In the genomic region with DNA sequence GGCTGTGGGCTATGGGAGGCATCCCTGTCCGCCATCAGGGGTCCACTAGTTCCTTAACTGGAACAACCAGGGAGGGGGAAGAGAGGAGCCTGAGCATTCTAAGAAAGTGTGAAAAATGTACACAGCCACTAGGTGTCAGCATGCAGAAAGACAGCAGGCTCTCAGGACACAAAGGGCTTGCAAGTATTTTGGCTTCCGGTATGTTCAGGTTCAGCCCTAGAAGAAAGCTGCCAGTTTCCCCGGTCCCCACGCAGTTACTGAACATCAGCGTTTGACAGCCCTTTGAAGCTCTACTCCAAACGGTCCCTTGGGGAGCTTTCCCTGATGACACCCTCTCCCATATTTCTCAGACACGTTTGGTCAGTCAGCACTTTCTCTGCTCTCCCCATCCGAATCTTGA, we compare ENCODE assay signal across 8 mouse cellular contexts.
DNase-seq lines count a peak whose midpoint lies in the region; ATAC-seq lines count a peak whose summit lies in the region.

No protein-coding gene starts in this region.

- peaks cover 4% of the 10 kb centered on the region for H3K4me1 ChIP-seq in forebrain, embryonic 15.5 days
- no peaks in the 10 kb centered on the region; the same call in 1 of the 2 replicates for H3K4me1 ChIP-seq in hindbrain, embryonic 14.5 days (replicated peaks; ENCODE audit: control insufficient read depth, insufficient read depth, low read length)
- H3K4me1 ChIP-seq in lung, embryonic 16.5 days (replicated peaks; ENCODE audit: control insufficient read depth, insufficient read depth, low read length): no peaks in the 10 kb centered on the region; the same call in 1 of the 2 replicates

- peak overlapping the region; percentile 15; the same call in 1 of the 2 replicates for H3K4me3 ChIP-seq in forebrain, embryonic 15.5 days
- no peak overlapping the region for H3K4me3 ChIP-seq in hindbrain, embryonic 14.5 days (replicated peaks; ENCODE audit: low read length)
- peak overlapping the region; percentile 33; the same call in 1 of the 2 replicates for H3K4me3 ChIP-seq in lung, embryonic 16.5 days (ENCODE audit: low read length)

- peak; percentile 93 for ATAC-seq in forebrain, embryonic 15.5 days (replicated peaks)
- peak; percentile 91 for ATAC-seq in hindbrain, embryonic 14.5 days (ENCODE audit: low FRiP score)
- peak; percentile 57 for ATAC-seq in lung, embryonic 16.5 days (ENCODE audit: low read depth)

- H3K4me2 ChIP-seq in forebrain, embryonic 15.5 days (replicated peaks): peak overlapping the region; percentile 42
- H3K4me2 ChIP-seq in hindbrain, embryonic 14.5 days (replicated peaks): peak overlapping the region; percentile 51
- H3K4me2 ChIP-seq in lung, embryonic 16.5 days (ENCODE audit: low read depth, low read length): peak overlapping the region; percentile 56

- 28% methylated on average over 8 of the region's 8 CpGs for WGBS in forebrain, embryonic 15.5 days
- WGBS in hindbrain, embryonic 14.5 days: 33% methylated on average over 8 of the region's 8 CpGs
- WGBS in lung, embryonic 16.5 days: 12% methylated on average over 8 of the region's 8 CpGs

- no peaks in the 10 kb centered on the region for H3K27me3 ChIP-seq in forebrain, embryonic 15.5 days
- H3K27me3 ChIP-seq in hindbrain, embryonic 14.5 days (ENCODE audit: control insufficient read depth, insufficient read depth, low read length): no peaks in the 10 kb centered on the region
- no peaks in the 10 kb centered on the region for H3K27me3 ChIP-seq in lung, embryonic 16.5 days (ENCODE audit: control insufficient read depth, insufficient read depth, low read depth, low read length)

- H3K36me3 ChIP-seq in forebrain, embryonic 15.5 days: no peaks in the 10 kb centered on the region
- no peaks in the 10 kb centered on the region for H3K36me3 ChIP-seq in hindbrain, embryonic 14.5 days (replicated peaks; ENCODE audit: control insufficient read depth, insufficient read depth)
- no peaks in the 10 kb centered on the region for H3K36me3 ChIP-seq in lung, embryonic 16.5 days (ENCODE audit: control insufficient read depth, insufficient read depth, low read length)

- peak; percentile 78 for DNase-seq in ES-CJ7 (ENCODE audit: low read depth, low spot score)
- DNase-seq in c-Kit-positive CD71-negative TER-119-negative erythroid progenitor cells, embryonic 14.5 days (ENCODE audit: low read depth): peak; percentile 39
- peak; percentile 74 for DNase-seq in hindbrain, embryonic 14.5 days (ENCODE audit: low spot score)
- DNase-seq in layer of hippocampus, postnatal 14 days (ENCODE audit: low spot score in 2 of 2): peak; percentile 44 to 70
- peak; percentile 38 for DNase-seq in ovary, postnatal 14 days (ENCODE audit: low spot score)
- peak; percentile 71 for DNase-seq in thymus, postnatal 14 days

- no peak overlapping the region for H3K27ac ChIP-seq in forebrain, embryonic 15.5 days (replicated peaks)
- no peak overlapping the region for H3K27ac ChIP-seq in hindbrain, embryonic 14.5 days
- H3K27ac ChIP-seq in lung, embryonic 16.5 days (ENCODE audit: low read length): no peak overlapping the region

- H3K9ac ChIP-seq in forebrain, embryonic 15.5 days (replicated peaks): peak overlapping the region; percentile 37; the same call in 1 of the 2 replicates
- H3K9ac ChIP-seq in hindbrain, embryonic 14.5 days: peak overlapping the region; percentile 57
- H3K9ac ChIP-seq in lung, embryonic 16.5 days (ENCODE audit: low read length): peak overlapping the region; percentile 49; the same call in 1 of the 2 replicates

- H3K9me3 ChIP-seq in forebrain, embryonic 15.5 days: no peaks in the 10 kb centered on the region
- no peaks in the 10 kb centered on the region for H3K9me3 ChIP-seq in hindbrain, embryonic 14.5 days (ENCODE audit: control insufficient read depth, low read length)
- peaks cover 3% of the 10 kb centered on the region; the same call in 1 of the 2 replicates for H3K9me3 ChIP-seq in lung, embryonic 16.5 days (ENCODE audit: control insufficient read depth, low read length)
